Mouse (Mus musculus): ENCODE measurements around the gene Tecta. TPM values are rescaled to one million over a fixed set of nuclear protein-coding genes. Genes with fewer than 3 reads are reported as not detected.

Gene Tecta
- polyA plus RNA-seq (2015; fragmentation: Nextera tagmentation; extraction: Ambion mirVana), result 0.02 and 0.14 TPM in 2 replicates

DNA sequence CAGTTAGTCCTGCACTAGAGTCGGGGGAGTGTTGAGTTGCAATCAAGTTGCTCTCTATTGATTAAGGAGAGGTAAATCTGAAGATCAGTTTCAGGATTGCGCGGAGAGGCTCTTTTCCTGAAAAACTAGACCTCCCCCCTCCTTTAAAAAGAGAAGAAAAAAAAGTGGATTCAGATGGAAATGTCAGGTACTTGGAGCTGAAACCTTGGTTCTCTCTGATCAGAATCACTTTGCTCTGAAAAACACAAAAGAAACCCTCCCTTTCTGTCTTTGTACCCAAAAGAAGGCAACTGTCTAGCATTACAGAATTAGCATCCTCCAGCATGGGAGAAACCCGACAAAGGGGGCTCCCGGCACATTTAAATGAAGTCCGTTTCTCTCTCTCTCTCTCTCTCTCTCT is at the start of gene Tecta:
Tecta (minus strand) TSS at position 101 of the 400 bp plus-strand sequence.
- H3K9ac ChIP-seq (ENCODE audit: low read depth, low read length), result no peak within 1 kb of the TSS

DNA sequence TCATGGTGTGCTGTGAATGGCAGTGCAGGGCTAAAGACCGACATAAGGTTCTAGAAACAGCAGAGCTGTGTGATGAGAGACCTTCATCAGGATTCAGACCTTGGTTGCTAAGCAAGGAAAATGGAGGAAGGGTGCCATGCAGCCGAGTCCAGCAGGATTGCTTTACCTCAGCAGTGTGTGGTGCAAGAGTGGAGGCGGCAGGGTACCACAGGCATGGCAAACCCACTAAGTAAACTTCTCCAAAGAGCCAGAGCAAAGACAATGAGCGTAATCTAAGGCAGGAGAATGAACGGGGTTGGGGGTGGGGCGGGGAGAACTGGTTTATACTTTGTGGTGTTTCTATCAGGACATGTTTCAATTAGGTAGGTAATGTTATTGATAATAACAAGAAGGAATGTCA is 49.3 kb upstream of the Tecta start:
- WGBS (ENCODE audit: insufficient replicate concordance), result 84% methylated on average over 6 of the region's 6 CpGs
- Histone ChIP-seq H3K9me3 (replicated peaks; ENCODE audit: control insufficient read depth, low read length) (no peaks in the 10 kb centered on the region), H3K36me3 (ENCODE audit: control insufficient read depth, insufficient read depth) (peaks cover 22% of the 10 kb centered on the region)

More for the DNA sequence above, at the start of gene Tecta:
- no peak for ATAC-seq (ENCODE audit: low read depth)
- no peaks in the 10 kb centered on the region for H3K9me3 ChIP-seq (replicated peaks; ENCODE audit: control insufficient read depth, low read length)
- WGBS (ENCODE audit: insufficient replicate concordance), result 73% methylated on average over 6 of the region's 6 CpGs
- no peak within 1 kb of the TSS for H3K4me3 ChIP-seq (ENCODE audit: low read depth, low read length)
- no peak within 1 kb of the TSS for H3K27ac ChIP-seq (ENCODE audit: low read length)
- no peak within 1 kb of the TSS for H3K4me2 ChIP-seq (ENCODE audit: low read depth, low read length)
- H3K4me1 ChIP-seq (ENCODE audit: control insufficient read depth, low read depth, low read length), result no peaks in the 10 kb centered on the region
- H3K27me3 ChIP-seq (ENCODE audit: control insufficient read depth, insufficient read depth, low read depth, low read length), result no peaks in the 10 kb centered on the region
- H3K36me3 ChIP-seq (ENCODE audit: control insufficient read depth, insufficient read depth), result no peaks in the 10 kb centered on the region

DNA sequence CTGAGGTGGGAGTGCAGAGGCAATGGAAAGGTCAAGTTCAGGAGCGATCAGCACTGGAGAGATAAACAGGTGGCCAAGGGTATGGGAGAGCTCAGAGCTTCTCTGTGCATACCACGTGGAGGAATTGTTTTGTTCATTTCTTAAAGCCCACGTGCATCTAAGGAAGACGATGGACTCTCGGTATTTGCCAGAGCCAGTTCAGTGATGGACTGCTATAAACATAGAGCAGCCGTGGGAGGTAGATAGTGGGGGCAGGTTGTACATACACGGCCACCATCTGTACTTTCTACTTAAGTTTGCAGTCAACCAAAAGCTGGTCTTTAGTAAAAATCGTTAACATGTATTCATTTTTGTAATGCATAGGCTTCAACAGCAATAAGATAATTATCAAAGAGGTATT is 42.4 kb upstream of the Tecta start:
- ATAC-seq (ENCODE audit: low read depth), result no peak
- Histone ChIP-seq H3K4me3 (ENCODE audit: low read depth, low read length) (no peak overlapping the region), H3K9me3 (replicated peaks; ENCODE audit: control insufficient read depth, low read length) (no peaks in the 10 kb centered on the region), H3K4me2 (ENCODE audit: low read depth, low read length) (no peak overlapping the region), H3K9ac (ENCODE audit: low read depth, low read length) (no peak overlapping the region), H3K36me3 (ENCODE audit: control insufficient read depth, insufficient read depth) (peaks cover 37% of the 10 kb centered on the region), H3K27ac (ENCODE audit: low read length) (no peak overlapping the region), H3K4me1 (ENCODE audit: control insufficient read depth, low read depth, low read length) (no peaks in the 10 kb centered on the region), H3K27me3 (ENCODE audit: control insufficient read depth, insufficient read depth, low read depth, low read length) (no peaks in the 10 kb centered on the region)
- WGBS (ENCODE audit: insufficient replicate concordance), result 82% methylated on average over 8 of the region's 8 CpGs

More for the DNA sequence above, 49.3 kb upstream of the Tecta start:
- no peak for ATAC-seq (ENCODE audit: low read depth)
- Histone ChIP-seq H3K4me1 (ENCODE audit: control insufficient read depth, low read depth, low read length) (no peaks in the 10 kb centered on the region), H3K4me2 (ENCODE audit: low read depth, low read length) (no peak overlapping the region), H3K27me3 (ENCODE audit: control insufficient read depth, insufficient read depth, low read depth, low read length) (no peaks in the 10 kb centered on the region), H3K9ac (ENCODE audit: low read depth, low read length) (no peak overlapping the region), H3K4me3 (ENCODE audit: low read depth, low read length) (no peak overlapping the region), H3K27ac (ENCODE audit: low read length) (no peak overlapping the region)

DNA sequence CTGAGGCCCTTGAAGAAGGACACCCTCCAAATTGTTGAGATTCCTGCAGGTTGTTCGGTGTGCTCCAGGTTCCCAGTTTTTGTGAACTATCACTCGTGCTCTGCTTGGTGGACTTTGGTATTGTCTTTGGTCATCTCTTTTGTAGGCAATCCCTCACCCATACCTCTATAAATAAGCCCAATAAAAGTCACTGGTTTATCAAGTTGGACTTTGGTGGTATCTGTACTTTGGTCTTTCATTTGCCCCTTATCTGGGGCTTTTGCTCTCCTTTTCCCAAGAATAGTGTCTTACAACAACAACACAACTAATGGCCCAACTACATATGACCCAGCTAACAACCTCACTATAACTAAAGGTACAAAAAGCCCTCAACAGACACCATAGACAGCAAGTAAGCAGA is 41.5 kb upstream of the Tecta start:
- Histone ChIP-seq H3K9me3 (replicated peaks; ENCODE audit: control insufficient read depth, low read length) (no peaks in the 10 kb centered on the region), H3K27me3 (ENCODE audit: control insufficient read depth, insufficient read depth, low read depth, low read length) (no peaks in the 10 kb centered on the region), H3K4me2 (ENCODE audit: low read depth, low read length) (no peak overlapping the region), H3K27ac (ENCODE audit: low read length) (no peak overlapping the region), H3K4me3 (ENCODE audit: low read depth, low read length) (no peak overlapping the region), H3K9ac (ENCODE audit: low read depth, low read length) (no peak overlapping the region), H3K4me1 (ENCODE audit: control insufficient read depth, low read depth, low read length) (no peaks in the 10 kb centered on the region; the same call in 1 of the 2 replicates), H3K36me3 (ENCODE audit: control insufficient read depth, insufficient read depth) (peaks cover 43% of the 10 kb centered on the region)
- ATAC-seq (ENCODE audit: low read depth), result no peak
- 91% methylated on average over 2 of the region's 2 CpGs for WGBS (ENCODE audit: insufficient replicate concordance)

DNA sequence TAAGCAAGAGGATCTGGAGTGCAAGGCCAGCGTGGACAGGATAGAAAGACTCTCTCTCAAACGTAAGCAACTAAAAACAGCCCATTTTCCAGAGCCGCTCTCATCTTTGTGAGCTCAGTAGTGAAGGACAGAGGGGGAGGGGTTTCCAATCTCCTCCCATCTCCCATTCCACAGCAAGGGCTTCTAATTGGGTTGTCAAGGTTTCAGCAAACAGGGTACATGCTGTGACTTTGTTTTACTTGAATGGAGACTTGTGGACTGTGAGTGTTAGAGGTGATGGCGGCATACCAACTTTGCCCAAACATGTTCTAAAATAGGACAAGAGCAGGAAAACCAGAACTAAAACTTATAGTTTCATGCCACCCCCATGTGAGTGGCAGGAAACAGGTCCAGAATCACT is 39.7 kb upstream of the Tecta start:
- Histone ChIP-seq H3K4me2 (ENCODE audit: low read depth, low read length) (no peak overlapping the region), H3K4me3 (ENCODE audit: low read depth, low read length) (no peak overlapping the region), H3K36me3 (ENCODE audit: control insufficient read depth, insufficient read depth) (peaks cover 39% of the 10 kb centered on the region), H3K4me1 (ENCODE audit: control insufficient read depth, low read depth, low read length) (no peaks in the 10 kb centered on the region; the same call in 1 of the 2 replicates), H3K9ac (ENCODE audit: low read depth, low read length) (no peak overlapping the region), H3K9me3 (replicated peaks; ENCODE audit: control insufficient read depth, low read length) (no peaks in the 10 kb centered on the region), H3K27me3 (ENCODE audit: control insufficient read depth, insufficient read depth, low read depth, low read length) (no peaks in the 10 kb centered on the region), H3K27ac (ENCODE audit: low read length) (no peak overlapping the region)
- WGBS (ENCODE audit: insufficient replicate concordance), result 80% methylated on average over 4 of the region's 4 CpGs
- ATAC-seq (ENCODE audit: low read depth), result no peak

DNA sequence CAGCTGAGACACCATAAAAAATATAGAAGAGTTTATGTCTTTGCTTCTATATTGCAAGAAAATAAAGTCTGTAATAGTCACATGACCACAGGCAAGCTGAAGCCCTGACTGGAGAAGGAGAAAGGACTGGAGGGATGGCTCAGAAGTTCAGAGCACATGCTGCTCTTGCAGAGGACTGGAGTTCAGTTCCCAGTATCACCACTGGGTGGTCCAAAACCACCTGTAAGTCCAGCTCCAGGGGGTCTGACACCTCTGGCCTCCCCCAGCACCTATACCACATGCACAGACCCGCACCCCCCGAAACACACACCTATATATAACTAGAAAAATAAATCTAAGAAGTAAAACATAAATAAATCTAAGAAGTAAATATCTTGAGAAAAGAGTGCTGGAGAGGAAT is 32.4 kb upstream of the Tecta start:
- no peak overlapping the region for H3K4me2 ChIP-seq (ENCODE audit: low read depth, low read length)
- no peak overlapping the region for H3K9ac ChIP-seq (ENCODE audit: low read depth, low read length)
- peaks cover 16% of the 10 kb centered on the region for H3K36me3 ChIP-seq (ENCODE audit: control insufficient read depth, insufficient read depth)
- no peak overlapping the region for H3K4me3 ChIP-seq (ENCODE audit: low read depth, low read length)
- WGBS (ENCODE audit: insufficient replicate concordance), result 72% methylated on average over 2 of the region's 2 CpGs
- ATAC-seq (ENCODE audit: low read depth), result no peak
- H3K9me3 ChIP-seq (replicated peaks; ENCODE audit: control insufficient read depth, low read length), result no peaks in the 10 kb centered on the region
- no peaks in the 10 kb centered on the region for H3K27me3 ChIP-seq (ENCODE audit: control insufficient read depth, insufficient read depth, low read depth, low read length)
- H3K27ac ChIP-seq (ENCODE audit: low read length), result no peak overlapping the region
- H3K4me1 ChIP-seq (ENCODE audit: control insufficient read depth, low read depth, low read length), result no peaks in the 10 kb centered on the region; the same call in 1 of the 2 replicates

DNA sequence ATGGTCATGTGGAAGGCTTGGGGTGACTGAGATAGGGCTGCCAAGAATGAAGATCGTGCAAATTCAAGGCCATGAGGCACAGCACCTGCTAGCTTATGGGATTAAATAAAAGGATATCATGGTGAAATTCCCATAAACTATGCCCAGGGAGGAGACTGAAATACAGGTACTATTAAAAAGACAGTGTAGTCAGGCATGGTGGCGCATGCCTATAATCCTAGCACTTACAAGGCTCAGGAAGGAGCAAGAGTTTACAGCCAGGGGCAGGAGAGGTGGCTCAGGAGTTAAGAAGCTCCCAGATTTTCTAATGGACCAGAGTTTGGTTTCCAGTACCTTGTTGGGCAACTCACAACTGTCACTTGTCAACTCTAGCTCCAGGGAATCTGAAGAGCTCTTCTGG is 31.9 kb upstream of the Tecta start:
- peaks cover 10% of the 10 kb centered on the region for H3K36me3 ChIP-seq (ENCODE audit: control insufficient read depth, insufficient read depth)
- no peak overlapping the region for H3K27ac ChIP-seq (ENCODE audit: low read length)
- no peak overlapping the region for H3K9ac ChIP-seq (ENCODE audit: low read depth, low read length)
- ATAC-seq (ENCODE audit: low read depth), result no peak
- H3K4me3 ChIP-seq (ENCODE audit: low read depth, low read length), result no peak overlapping the region
- WGBS (ENCODE audit: insufficient replicate concordance), result 68% methylated on average over 2 of the region's 2 CpGs
- no peaks in the 10 kb centered on the region for H3K27me3 ChIP-seq (ENCODE audit: control insufficient read depth, insufficient read depth, low read depth, low read length)
- no peaks in the 10 kb centered on the region; the same call in 1 of the 2 replicates for H3K4me1 ChIP-seq (ENCODE audit: control insufficient read depth, low read depth, low read length)
- no peak overlapping the region for H3K4me2 ChIP-seq (ENCODE audit: low read depth, low read length)
- H3K9me3 ChIP-seq (replicated peaks; ENCODE audit: control insufficient read depth, low read length), result no peaks in the 10 kb centered on the region

DNA sequence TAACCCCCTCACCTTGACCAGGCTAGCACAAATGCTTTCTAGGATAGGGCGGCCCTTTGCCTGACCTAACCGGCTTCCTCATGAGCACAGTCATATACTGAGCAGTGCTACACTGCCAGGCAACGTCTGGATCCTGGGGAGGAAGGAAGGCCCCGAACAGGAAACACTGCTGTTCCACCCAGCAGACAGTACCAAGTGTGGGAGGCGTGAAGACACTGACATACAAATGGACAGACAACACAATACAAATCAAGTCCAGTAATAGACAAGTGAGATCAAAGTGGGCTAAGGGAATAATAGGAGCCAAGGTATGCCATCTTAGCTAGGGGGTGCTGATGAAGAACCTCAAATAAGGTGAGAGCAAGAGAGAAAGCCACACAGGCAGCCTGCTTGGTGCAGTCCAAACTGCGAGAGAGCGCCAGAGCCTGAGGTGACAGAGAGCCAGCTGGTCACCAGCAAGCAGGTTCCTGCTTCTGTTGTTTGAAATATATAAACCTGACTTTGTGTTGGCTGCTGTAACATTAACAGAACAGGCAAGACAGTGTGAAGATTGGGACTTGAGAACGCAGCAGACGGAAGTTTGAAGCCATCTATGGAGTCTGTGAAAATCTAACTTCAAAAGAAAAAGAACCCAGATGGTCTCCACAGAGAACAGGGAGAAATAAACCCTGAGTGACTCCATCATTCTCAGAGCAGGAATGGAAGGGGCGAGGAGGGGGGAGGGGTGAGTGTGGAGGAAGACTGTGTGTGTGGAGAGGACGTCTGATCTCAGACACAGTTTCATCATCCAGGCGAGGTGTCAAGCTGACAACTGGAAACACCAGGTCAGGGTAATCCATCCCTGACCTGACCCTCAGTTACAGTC is 28.6 kb upstream of the Tecta start:
- ATAC-seq (ENCODE audit: low read depth), result peak; percentile 56; the same call in 1 of the 2 replicates
- Histone ChIP-seq H3K27me3 (ENCODE audit: control insufficient read depth, insufficient read depth, low read depth, low read length) (no peaks in the 10 kb centered on the region), H3K27ac (ENCODE audit: low read length) (no peak overlapping the region), H3K4me1 (ENCODE audit: control insufficient read depth, low read depth, low read length) (no peaks in the 10 kb centered on the region), H3K4me3 (ENCODE audit: low read depth, low read length) (no peak overlapping the region), H3K9me3 (replicated peaks; ENCODE audit: control insufficient read depth, low read length) (no peaks in the 10 kb centered on the region), H3K36me3 (ENCODE audit: control insufficient read depth, insufficient read depth) (peaks cover 7% of the 10 kb centered on the region), H3K4me2 (ENCODE audit: low read depth, low read length) (no peak overlapping the region), H3K9ac (ENCODE audit: low read depth, low read length) (no peak overlapping the region)
- WGBS (ENCODE audit: insufficient replicate concordance), result 39% methylated on average over 12 of the region's 12 CpGs

DNA sequence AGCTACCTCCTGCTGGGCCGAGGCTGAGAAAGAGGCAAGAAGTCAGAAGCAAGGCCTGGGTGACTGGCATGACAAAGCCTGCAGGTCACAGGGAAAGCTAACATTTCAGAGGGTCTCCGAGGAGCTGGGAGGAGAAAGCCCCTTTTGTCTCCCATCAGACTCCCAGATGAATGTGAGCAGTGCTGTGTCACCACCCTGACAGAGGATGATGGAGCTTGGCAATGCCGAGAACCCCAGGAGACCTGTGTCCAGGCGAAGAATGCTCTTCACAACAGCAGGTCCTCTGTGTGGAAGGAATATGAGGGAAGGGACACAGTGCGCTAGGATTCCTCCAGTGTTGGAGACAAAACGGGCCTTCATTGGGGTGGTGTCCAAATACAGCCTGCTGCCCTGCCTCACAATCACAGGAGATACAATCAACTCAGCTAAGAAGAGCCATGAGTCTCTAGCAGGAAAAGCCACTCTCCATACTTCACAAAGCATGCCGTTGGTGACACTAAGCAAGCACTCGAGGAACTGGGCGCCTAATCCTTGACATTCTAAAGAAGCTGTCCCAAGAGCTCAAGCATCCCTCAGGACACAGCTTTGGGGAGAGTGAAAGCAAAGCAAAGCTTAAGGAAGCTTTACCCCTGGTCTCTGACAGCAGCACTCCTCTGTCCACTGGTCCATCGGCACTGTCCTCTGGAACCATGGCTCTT is 27.1 kb upstream of the Tecta start:
- Histone ChIP-seq H3K27ac (ENCODE audit: low read length) (no peak overlapping the region), H3K4me1 (ENCODE audit: control insufficient read depth, low read depth, low read length) (no peaks in the 10 kb centered on the region), H3K9ac (ENCODE audit: low read depth, low read length) (no peak overlapping the region), H3K36me3 (ENCODE audit: control insufficient read depth, insufficient read depth) (peaks cover 7% of the 10 kb centered on the region), H3K4me2 (ENCODE audit: low read depth, low read length) (no peak overlapping the region), H3K9me3 (replicated peaks; ENCODE audit: control insufficient read depth, low read length) (no peaks in the 10 kb centered on the region), H3K27me3 (ENCODE audit: control insufficient read depth, insufficient read depth, low read depth, low read length) (no peaks in the 10 kb centered on the region), H3K4me3 (ENCODE audit: low read depth, low read length) (no peak overlapping the region)
- no peak for ATAC-seq (ENCODE audit: low read depth)
- 67% methylated on average over 10 of the region's 10 CpGs for WGBS (ENCODE audit: insufficient replicate concordance)
